Mouse (Mus musculus) natural killer cell, adult 2 months (primary cell): ENCODE data around the gene Mmp2.
"Not testable (repeated sequence)": the region's sequence is repeated elsewhere in the genome, so short reads cannot be mapped to it uniquely, and the experiment has no call there.

ENCODE experiments used
- DNase-seq, 2 experiments: peaks; one replicate each; pipeline ENCODE4 v3.0.0; 2022; ENCODE audit warnings: low spot score in 2 of 2

Gene Mmp2

DNA sequence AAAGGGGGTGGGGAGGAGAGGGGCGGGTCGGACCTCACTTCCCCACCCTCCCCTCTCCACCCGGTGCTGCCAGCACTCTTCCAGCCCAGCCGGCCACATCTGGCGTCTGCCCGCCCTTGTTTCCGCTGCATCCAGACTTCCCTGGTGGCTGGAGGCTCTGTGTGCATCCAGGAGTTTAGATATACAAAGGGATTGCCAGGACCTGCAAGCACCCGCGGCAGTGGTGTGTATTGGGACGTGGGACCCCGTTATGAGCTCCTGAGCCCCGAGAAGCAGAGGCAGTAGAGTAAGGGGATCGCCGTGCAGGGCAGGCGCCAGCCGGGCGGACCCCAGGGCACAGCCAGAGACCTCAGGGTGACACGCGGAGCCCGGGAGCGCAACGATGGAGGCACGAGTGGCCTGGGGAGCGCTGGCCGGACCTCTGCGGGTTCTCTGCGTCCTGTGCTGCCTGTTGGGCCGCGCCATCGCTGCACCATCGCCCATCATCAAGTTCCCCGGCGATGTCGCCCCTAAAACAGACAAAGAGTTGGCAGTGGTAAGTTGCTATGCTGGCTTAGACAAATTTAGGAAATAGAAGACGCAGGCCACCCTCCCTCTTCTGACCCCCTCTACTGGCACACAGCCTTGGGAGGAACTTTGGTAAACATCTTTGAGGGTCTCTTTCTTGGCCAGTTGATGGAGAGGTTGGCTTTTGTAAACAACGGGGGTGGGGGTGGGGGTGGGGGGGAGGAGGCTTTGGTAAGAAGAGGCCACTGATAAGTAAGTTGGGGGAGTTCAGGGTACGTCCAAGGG lies at the start of gene Mmp2:
Gene Mmp2, plus strand, starts transcription at position 49 of the 792 bp plus-strand sequence.
- DNase-seq: no peak

DNA sequence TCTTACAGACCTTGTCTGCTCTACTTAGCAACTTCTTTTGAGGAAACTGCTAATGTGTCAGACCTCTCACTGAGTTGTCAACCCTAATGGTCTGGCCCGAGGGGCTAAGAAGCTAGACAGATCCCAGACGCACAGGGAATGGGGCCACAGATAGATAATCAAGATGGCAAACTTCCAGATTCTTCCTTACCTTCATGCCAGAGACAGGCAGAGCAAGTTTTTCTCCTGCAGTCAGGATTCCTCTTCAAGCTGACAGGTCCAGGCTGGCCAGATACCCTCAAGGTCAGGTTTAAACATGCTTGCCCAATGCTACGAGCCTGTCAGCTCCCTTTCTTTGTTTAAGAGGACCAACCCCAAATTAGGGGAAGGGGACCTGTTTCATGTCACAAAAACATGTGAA lies 46.1 kb upstream of the Mmp2 start:
- no peak for DNase-seq

DNA sequence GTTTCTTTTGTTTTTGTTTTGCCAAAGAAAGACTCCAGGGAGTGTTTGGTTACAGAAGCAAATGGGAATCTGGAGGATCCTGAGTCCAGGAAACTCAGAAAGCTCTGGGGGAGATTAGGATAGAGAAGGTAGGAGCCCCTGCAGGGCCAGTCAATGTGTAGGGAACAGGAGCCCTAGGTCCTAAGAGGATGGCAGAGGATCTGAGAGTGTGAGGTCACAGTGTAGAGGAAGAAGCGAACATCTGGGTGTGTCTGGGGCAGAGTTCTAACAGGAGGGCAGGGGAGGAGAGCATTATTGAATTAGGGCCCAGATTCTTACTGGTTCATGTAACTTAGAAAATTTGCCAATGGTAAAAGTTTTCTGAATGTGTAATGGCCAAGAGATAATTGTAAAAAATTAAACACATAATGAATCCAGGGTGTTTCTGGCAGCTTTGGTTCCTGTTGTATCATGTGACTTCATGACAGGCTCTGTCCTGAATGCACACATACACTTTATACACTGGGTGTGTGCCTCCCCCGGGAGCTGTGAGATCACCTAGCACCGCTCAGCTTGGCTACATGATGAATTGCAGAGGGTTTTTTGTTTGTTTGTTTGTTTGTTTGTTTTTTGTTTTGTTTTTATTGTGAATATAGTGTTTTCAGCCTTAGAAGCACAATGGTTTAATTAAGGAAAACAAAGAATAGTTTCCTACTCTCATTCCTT lies 43.0 kb upstream of the Mmp2 start:
- DNase-seq: no peak

DNA sequence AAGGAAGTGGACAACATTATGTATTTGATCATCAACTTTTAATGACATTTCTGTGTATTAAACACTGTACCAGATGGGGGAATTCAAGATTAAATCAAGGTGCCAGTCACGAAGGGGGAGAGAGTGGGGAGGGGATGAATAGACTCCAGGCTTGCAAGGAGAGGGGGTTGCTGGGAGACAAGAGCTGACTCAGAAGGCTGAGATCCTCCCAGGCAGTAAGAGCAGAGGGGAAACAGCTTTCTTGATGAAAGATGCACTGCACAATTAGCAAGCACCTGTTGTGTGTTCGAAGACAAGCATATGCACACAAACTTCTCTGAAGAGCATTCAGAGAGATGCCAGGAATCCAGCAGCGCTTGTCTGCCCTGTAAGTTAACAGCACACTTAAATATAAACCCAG lies 36.3 kb upstream of the Mmp2 start:
- no peak for DNase-seq

DNA sequence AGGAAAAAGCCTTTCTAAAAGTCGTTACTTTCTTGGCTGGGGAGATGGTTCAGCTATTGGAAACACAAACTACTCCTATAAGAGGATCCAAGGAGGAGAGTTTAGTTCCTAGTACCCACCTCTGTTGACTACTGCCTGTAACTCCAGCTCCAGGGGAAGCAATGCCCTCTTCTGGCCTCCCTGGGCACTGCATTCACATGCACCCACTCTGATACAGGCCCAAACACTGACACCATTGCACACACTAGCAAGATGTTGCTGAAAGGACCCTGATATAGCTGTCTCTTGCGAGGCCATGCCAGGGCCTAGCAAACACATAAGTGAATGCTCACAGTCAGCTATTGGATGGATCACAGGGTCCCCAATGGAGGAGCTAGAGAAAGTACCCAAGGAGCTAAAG lies 35.1 kb upstream of the Mmp2 start:
- not testable (repeated sequence) for DNase-seq

DNA sequence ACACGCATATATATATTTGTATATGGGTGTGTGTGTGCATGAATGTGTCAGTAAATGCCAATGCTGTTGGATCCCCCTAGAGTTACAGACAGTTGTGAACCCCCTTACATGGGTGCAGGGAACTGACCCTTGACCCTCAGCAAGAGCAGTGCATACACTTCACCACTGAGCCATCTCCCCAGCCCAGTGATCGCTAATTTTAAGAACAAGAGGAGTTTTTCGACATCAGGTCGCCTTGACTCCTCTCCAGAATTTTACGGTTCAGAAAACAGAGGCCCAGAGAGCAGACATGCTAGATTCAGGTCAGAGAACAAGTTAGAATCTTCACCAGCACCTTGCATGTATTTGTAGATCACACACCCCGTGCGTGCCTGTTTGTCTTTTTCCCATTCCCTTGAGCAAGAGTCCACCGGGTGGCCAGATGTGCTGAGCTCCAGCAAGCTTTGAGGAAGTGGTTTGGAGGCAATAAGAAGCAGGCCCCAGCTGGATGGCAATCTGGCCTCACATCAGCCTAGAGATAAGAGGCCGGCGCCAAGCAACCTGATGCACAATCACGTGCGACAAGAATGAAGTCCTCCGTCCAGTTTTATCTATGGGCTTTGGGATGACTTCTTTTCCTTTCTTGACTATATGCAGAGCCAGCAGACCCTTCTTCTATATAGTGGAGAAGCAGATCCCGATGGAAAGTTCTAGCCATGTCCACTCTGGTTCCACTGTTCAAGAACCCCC lies 33.1 kb upstream of the Mmp2 start:
- no peak for DNase-seq

DNA sequence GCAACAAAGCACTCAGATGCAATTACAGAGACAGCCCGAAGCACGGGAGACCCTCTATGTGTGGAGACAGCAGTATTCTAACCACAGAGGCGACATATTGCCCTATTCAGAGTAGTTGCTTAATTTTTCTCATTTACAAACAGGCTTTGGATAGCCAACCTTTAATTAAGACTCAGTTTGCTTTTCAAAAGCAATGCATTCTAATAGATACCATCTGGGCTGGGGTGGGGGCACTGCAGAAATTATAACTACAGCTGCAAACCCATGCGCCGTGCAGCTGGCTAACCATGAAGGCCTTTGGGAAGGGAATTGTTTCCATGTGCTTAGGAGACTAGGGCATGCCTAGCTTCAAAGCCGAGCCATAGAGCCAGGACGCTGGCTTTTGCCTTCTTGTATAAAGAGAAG lies 29.6 kb upstream of the Mmp2 start:
- DNase-seq: no peak

DNA sequence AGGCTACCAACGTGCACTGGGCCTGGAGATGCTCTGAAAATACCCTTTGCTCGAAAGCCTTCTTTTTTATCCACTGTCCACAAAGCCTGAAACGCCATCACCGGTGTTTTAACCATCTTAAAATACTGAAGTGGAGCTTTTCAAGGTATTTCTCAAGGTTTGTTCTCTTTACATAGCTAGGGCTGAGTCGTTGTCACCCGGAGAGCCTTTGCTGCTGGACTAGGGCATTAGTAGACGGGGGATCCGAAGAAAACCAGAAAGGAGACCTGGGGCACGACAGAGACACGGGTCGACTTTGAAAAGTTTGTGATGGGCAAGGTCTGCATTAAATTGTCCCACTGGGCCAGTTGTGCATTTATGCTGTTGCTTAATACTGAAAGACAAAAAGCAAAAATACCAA lies 27.7 kb upstream of the Mmp2 start:
- no peak for DNase-seq

DNA sequence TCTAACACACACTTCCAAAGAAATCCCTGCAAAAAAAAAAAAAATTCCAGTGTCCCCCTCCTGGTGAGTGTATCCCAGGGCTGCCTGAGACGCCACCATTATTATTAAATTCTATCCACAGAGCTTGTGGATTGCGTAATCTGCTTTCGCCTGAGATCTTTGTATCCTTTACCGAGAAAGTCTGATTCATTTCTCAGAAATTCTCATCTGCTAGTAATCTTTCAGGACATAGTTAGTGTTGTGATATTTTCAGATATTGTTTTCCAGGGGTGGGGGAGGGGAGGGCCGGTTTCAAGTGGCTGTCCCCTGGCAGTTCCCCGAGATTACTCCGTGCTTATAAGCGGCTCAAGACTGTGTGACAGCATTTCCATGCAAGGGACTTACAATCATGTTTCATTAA lies 25.9 kb upstream of the Mmp2 start:
- no peak for DNase-seq

DNA sequence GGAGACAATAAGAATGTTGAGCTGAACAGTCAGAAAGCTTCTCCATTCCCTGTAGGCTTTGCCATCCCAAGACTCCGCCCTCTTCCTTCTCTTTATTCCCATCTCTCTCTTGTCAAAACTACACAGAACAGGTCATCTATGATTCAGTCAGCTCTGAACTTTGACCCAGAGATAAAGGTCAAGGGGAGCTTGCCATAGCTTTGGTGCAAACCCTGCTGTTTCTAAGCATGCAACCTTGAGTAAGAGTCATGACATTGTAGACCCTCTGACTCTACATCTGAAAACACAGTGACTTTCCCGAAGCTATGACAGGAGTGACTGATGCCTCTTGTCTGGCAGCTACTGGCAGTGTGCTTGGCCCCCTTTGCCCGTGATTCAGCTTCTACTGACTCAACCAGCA lies 24.5 kb upstream of the Mmp2 start:
- no peak for DNase-seq

DNA sequence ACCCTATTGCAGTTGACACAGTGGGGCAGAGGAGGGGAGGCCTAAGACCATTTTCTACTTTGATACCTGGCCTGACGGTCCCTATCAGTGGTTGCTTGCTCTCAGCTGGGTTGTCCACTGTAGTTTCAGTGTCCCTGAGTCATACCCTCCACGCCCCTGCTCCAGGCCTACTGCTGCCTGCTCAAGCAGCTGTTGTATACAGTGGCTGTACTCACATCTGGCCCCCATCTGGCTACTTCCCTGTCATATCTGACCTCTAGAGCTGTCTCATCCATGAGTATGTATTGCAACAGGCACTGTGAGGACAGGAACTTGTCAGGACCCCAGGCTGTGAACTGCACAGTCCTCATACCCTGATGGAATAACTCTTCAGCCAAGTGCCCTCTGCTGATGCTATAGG lies 14.3 kb upstream of the Mmp2 start:
- no peak for DNase-seq

DNA sequence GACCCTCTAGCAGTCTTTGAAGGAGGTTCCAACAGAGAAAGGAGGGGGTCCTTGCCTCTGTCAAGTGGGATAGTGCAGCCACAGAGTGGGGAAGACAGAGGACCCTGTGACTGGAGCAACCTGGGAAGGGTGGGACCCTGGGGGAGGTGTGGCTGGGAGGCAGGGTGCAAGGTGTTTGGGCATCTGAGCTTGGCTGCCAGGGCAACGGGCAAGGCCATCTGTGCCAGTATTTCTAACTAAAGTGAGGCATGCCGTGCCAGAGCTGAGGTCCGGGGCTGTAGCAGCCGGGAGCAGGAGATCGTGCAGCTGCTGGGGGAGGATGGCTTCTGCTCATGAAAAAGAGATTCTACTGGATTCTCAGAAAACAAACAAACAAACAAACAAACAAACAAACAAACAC lies 11.4 kb upstream of the Mmp2 start:
- DNase-seq: no peak

DNA sequence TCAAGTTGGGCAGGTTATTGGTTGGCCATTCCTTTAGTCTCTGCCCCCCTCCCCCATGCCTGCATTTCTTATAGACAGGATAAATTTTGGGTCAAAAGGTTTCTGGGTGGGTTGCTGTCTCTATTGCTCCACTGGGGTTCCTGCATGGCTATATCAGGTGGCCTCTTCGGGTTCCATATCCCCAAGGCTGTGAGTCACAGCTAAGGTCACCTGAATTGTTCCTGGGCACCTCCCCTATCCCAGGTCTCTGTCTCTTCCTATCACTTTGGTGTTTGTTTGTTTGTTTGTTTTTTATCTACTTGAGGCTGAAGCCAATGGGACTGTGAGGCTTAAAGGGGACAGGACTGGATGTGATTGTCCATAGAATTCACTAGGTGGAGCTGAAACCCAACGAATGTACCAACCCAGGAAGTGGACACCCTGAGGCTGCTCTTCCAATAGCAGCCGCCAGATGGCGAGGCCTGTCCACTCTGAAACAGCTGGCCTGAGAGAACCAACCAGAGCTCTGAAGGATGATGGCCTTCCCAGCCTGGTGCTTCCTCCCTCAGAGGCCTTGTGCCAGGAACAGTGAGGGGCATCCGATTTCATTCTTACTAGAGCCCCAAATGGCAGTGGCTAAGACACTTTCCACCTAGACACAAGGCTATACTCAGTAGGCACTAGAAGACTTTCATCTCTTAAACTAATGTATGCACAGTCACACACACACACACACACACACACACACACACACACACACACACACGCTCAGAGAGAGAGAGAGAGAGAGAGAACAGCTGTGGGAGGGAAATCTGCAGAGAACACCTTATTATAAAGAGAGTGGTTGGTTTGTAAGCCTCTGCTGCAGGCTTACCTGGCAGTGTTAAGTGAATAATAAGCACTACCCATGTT lies 8.9 kb upstream of the Mmp2 start:
- peak; percentile 43 to 64 for DNase-seq

DNA sequence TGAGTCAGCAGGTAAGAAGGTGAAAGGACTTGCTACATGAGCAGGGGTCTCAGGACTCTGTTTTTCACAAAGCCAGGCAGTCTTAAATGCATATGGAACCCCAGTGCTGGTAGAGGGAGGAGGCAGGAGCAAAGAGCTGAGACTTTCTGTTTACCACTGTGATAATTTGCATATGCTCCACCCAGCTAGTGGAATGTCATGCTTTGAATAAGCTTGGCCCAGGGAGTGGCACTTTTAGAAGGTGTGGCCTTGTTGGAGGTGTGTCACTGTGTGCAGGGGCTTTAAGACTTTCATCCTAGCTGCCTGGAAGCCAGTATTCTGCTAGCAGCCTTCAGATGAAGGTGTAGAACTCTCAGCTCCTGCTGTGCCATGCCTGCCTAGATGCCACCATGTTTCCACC lies 5.9 kb upstream of the Mmp2 start:
- no peak for DNase-seq

DNA sequence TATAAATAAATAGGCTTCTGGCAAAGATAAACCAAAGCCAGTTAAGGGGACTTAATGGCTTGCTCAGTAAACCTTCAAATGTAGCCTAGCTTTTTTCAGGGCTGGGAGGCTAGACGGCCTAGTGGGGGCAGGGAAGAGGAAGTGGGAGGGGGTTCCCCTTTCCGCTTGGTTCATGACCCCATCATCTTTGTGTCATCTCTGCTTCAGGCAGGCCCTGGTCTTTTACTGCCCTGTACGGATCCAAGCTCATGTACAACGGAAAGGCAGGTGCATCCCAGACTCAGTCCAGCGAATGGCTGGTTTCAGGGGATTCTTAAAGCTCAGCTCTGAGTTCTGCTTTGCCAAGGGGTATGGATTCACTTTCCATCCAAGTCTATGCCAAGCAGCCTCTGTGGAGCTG lies 4.7 kb upstream of the Mmp2 start:
- no peak for DNase-seq

DNA sequence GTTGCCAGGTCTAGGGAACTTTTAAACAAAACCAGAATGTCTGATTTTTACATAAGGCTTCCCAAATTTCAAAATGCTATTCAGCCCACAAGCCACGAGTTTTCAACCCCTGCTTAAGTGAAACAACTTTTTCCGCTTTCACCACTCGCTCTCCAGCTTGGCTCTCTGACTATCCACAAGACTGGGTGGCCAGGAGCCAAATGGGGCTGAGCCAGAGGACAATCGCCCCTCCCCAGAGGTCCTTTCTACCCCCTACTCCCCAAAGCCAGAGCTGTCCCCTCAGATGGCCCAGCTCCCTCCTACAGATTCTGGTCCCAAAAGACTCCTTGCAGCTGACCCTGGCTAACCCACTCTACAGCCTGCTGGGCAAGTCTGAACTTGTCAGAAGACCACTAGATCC lies 1.1 kb upstream of the Mmp2 start:
- no peak for DNase-seq

DNA sequence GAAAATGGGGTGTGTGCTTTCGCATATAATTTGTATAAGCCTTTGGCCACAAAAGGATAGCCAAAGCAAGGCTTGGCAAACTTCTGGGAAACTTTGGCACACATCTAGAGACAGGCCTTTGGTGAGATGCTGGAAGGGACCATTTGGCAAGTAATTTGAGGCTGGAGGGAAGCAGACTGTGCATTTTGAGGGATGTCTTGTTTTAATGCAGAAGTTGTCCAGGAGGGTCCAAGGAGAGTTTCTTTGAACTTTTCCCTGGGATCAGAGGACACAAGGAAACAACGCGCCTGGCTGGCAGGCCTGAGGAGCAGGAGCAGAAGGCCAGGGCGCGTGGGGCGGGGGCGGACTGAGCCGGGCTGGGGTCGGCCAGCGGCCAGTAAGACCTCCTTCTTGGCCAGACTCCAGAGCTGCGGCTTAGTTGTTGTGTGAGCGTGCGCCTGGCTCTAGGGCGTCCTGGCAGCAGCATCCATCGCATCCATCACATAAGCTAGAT lies 1.2 kb downstream of the Mmp2 start:
- no peak for DNase-seq

DNA sequence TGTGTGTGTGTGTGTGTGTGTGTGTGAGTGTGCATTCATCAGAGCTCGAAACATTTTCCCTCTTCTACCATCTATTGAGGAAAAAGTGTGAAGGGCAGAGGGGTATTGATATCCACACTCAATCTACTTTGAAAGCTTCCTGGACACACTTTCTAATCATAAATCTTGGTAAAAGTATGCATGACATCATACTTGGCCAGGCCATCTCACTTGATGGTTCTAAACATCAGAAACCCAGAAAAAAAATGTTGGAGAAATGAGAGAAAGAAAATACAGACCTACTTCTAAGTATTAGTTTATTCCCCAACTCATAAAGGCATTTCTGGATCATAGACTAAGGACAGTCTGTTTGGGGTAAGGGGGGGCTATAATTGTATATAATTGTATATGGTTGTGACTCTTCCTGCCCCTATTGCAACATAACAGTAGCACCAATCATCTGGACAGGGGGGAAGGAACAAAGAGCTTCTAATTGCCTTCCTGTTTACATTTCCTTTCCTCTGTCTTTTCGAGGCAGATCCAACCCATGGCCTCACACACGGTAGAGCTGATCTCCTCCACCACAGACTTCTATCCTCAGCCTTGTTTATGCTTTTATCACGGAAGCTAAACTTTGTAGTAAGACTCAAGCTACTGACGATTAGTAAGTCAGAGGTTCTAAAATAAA lies 7.1 kb downstream of the Mmp2 start:
- no peak for DNase-seq

DNA sequence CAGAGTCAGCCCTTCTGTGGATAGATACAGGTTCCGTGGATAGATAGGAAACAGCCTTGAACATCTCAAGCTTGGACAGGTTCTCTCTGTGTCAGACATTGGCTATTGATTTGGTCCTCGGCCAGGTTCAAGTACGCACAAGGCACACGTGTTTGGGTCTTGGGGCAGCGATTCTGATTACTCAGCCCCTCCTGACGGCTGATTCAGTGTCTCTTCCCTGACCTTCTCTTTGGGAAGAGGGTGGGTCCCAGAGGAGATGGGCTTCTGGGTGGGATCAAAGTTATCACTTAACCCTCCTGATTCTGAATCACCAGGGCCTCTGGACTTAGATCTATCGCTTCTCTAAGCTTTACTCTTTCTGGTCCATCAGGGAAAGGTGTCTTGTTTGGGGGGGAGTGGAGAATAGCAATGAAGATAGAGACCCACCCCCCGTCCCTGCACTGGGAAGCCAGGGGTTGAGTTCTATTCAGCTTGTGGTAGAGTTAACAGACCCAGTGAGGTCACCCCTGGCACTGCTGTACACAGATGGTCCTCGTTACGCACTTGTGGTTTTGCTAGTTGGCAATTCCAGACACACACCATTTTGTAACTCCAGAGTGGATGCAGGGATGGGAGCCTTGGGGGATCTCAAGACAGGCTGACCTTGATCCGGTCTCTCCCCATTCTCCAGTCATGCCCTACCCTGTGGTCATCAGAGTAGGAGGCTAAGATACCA lies 7.9 kb downstream of the Mmp2 start:
- no peak for DNase-seq

DNA sequence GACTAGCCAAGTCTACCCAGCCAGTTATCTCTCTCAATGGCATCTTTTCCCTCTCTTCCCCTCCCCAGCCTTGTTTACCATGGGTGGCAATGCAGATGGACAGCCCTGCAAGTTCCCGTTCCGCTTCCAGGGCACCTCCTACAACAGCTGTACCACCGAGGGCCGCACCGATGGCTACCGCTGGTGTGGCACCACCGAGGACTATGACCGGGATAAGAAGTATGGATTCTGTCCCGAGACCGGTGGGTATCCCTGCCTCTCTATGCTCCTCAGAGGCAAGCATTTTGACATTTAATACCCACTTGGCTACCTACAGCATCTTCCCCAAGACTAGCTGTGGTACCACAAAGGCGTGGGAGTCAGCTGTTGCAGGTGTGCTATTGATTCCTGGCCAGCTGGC lies 8.8 kb downstream of the Mmp2 start:
- no peak for DNase-seq
